Mouse (Mus musculus) Patski (cell line): Measurements from ENCODE around the gene Cdk5rap3. TPM values are rescaled to one million over a fixed set of nuclear protein-coding genes. Genes with fewer than 3 reads are reported as not detected.

Experiments used
- ATAC-seq: fragments of 100-300 bp; one replicate; pipeline ENCODE4 v1.8.0; 2021
- CTCF ChIA-PET: fragments of 350-600 bp; sonication (Branson Sonifier 250); formaldehyde crosslinking; loops from one replicate; lab custom pipeline; 2022; ENCODE audit warnings: inconsistent platforms; lab: Charles Lee
- POLR2A ChIA-PET: fragments of 350-600 bp; sonication (Branson Sonifier 250); formaldehyde crosslinking; loops from one replicate; lab custom pipeline; 2022; ENCODE audit warnings: antibody characterized with exemption, inconsistent platforms; lab: Charles Lee
- DNase-seq: peaks from one replicate; pipeline ENCODE4 v3.0.0-alpha.2; 2011; ENCODE audit warnings: low read depth, low spot score
- H3K27me3 ChIP-seq: fragments of 371-371 bp; one replicate; pipeline ENCODE4 v1.5.1; 2021
- CTCF ChIP-seq: fragments of 100-300 bp; IDR thresholded peaks from one replicate; pipeline ENCODE4 v1.5.1; 2021
- in situ Hi-C: fragments of 300-500 bp; cut with MboI; formaldehyde crosslinking; loops from 3 replicates; pipeline ENCODE4 v1.11.1; 2018; ENCODE audit warnings: low pct_unique_long_range_greater_than_20kb, mixed read lengths
- polyA plus RNA-seq: library from polyadenylated mRNA; unstranded; gene quantifications from one replicate; pipeline ENCODE4 v1.2.3, GENCODE M21; 2021

The Cdk5rap3 gene
- 95.8 TPM for polyA plus RNA-seq

GRCm38 (mm10) chr11:96916044-96916884 is at the start of gene Cdk5rap3:
Gene Cdk5rap3 (minus strand): TSS chr11:96916496.
- ChIA-PET CTCF (interaction anchor here (0.7 to 3.8 kb wide), 8 partner anchors 13 to 62 kb away, joined by 3 to 17 read pairs (median 4); no protein-coding TSS in a partner anchor), POLR2A (interaction anchor here (0.9 to 1.0 kb wide), 2 partner anchors 21 to 45 kb away, joined by 3 read pairs; no protein-coding TSS in a partner anchor)
- in situ Hi-C loops, result loop anchor here (5.0 kb wide), 1 partner anchor 46 kb away; no protein-coding TSS in a partner anchor
- ATAC-seq, result peak; percentile 83
- DNase-seq, result peak; percentile 94
- peak; percentile 96 for TF ChIP-seq CTCF
- no peaks in the 10 kb centered on the region for H3K27me3 ChIP-seq

GRCm38 (mm10) chr11:96963580-96963979 is 47.3 kb upstream of the Cdk5rap3 start:
- in situ Hi-C loops, result loop anchor here (5.0 kb wide), 1 partner anchor 46 kb away; the partner anchor contains the start of gene Cdk5rap3
- ATAC-seq (no peak), DNase-seq (no peak)
- POLR2A ChIA-PET, result no interaction called here
- H3K27me3 ChIP-seq, result no peaks in the 10 kb centered on the region
- CTCF ChIA-PET, result interaction anchor here (0.5 to 2.5 kb wide), 18 partner anchors 9 to 101 kb away, joined by 3 to 16 read pairs (median 4); partner anchors contain the start of gene Cdk5rap3
- no peak for TF ChIP-seq CTCF

- H3K27me3 ChIP-seq, result no peaks in the 10 kb centered on the region
- in situ Hi-C loops, result no loop called here
- ATAC-seq (no peak), DNase-seq (no peak)
- CTCF ChIA-PET, result interaction anchor here (1.2 kb wide), 1 partner anchor 8 kb away, joined by 3 read pairs; no protein-coding TSS in a partner anchor
- TF ChIP-seq CTCF, result no peak
- POLR2A ChIA-PET, result interaction anchor here (0.6 to 0.7 kb wide), 2 partner anchors 9 to 82 kb away, joined by 3 read pairs; no protein-coding TSS in a partner anchor
Observed at GRCm38 (mm10) chr11:96957061-96957805, 40.9 kb upstream of the Cdk5rap3 start.

GRCm38 (mm10) chr11:96956009-96956724 is 39.9 kb upstream of the Cdk5rap3 start:
- no peak for DNase-seq
- CTCF ChIA-PET, result interaction anchor here (1.2 kb wide), 1 partner anchor 9 kb away, joined by 3 read pairs; no protein-coding TSS in a partner anchor
- POLR2A ChIA-PET, result interaction anchor here (1.0 kb wide), 1 partner anchor 22 kb away, joined by 3 read pairs; no protein-coding TSS in a partner anchor
- H3K27me3 ChIP-seq, result no peaks in the 10 kb centered on the region
- in situ Hi-C loops, result no loop called here
- TF ChIP-seq CTCF, result no peak
- ATAC-seq, result no peak

- DNase-seq (no peak), ATAC-seq (no peak)
- in situ Hi-C loops, result no loop called here
- CTCF ChIA-PET, result no interaction called here
- no peaks in the 10 kb centered on the region for H3K27me3 ChIP-seq
- POLR2A ChIA-PET, result interaction anchor here (1.0 kb wide), 1 partner anchor 23 kb away, joined by 3 read pairs; no protein-coding TSS in a partner anchor
- no peak for TF ChIP-seq CTCF
Observed at GRCm38 (mm10) chr11:96955094-96955493, 38.8 kb upstream of the Cdk5rap3 start.

GRCm38 (mm10) chr11:96952896-96953295 is 36.6 kb upstream of the Cdk5rap3 start:
- TF ChIP-seq CTCF, result no peak
- POLR2A ChIA-PET, result no interaction called here
- CTCF ChIA-PET, result no interaction called here
- ATAC-seq (no peak), DNase-seq (no peak)
- in situ Hi-C loops, result no loop called here
- H3K27me3 ChIP-seq, result no peaks in the 10 kb centered on the region

GRCm38 (mm10) chr11:96952426-96952825 is 36.1 kb upstream of the Cdk5rap3 start:
- no peaks in the 10 kb centered on the region for H3K27me3 ChIP-seq
- ATAC-seq (no peak), DNase-seq (no peak)
- POLR2A ChIA-PET, result no interaction called here
- no peak for TF ChIP-seq CTCF
- CTCF ChIA-PET, result no interaction called here
- in situ Hi-C loops, result no loop called here

- no peak for TF ChIP-seq CTCF
- CTCF ChIA-PET, result interaction anchor here (1.0 to 4.0 kb wide), 2 partner anchors 10 to 13 kb away, joined by 3 to 16 read pairs; no protein-coding TSS in a partner anchor
- DNase-seq (no peak), ATAC-seq (no peak)
- in situ Hi-C loops, result no loop called here
- H3K27me3 ChIP-seq, result no peaks in the 10 kb centered on the region
- POLR2A ChIA-PET, result no interaction called here
Observed at GRCm38 (mm10) chr11:96950767-96951166, 34.5 kb upstream of the Cdk5rap3 start.

- no peak for DNase-seq
- ATAC-seq, result no peak
- ChIA-PET CTCF (interaction anchor here (1.5 to 4.0 kb wide), 3 partner anchors 13 to 31 kb away, joined by 4 to 16 read pairs (median 4); no protein-coding TSS in a partner anchor), POLR2A (interaction anchor here (0.7 kb wide), 1 partner anchor 56 kb away, joined by 4 read pairs; no protein-coding TSS in a partner anchor)
- in situ Hi-C loops, result no loop called here
- no peaks in the 10 kb centered on the region for H3K27me3 ChIP-seq
- no peak for TF ChIP-seq CTCF
Observed at GRCm38 (mm10) chr11:96947849-96948248, 31.6 kb upstream of the Cdk5rap3 start.
